Mouse (Mus musculus) hindbrain, embryonic 15.5 days (tissue): ENCODE measurements around the gene Pcdh15. TPM values are rescaled to one million over a fixed set of nuclear protein-coding genes. Genes with fewer than 3 reads are reported as not detected.

ENCODE experiments used
- ATAC-seq: fragments of 200-750 bp; cut with Nextera tagmentation; 2 replicates; pipeline ENCODE4 v1.8.0; 2017; ENCODE audit warnings: low read depth, moderate number of reproducible peaks, moderate TSS enrichment; ENCODE audit not compliant: low FRiP score
- H3K27ac ChIP-seq: fragments of 300-500 bp; sonication (generic); replicated peaks from 2 replicates; pipeline ENCODE4 v1.5.1; 2015; ENCODE audit warnings: mild to moderate bottlenecking, inconsistent platforms
- H3K27me3 ChIP-seq: fragments of 300-500 bp; sonication (generic); 2 replicates; pipeline ENCODE4 v1.6.1; 2015; ENCODE audit warnings: control low read depth, inconsistent platforms
- H3K36me3 ChIP-seq: fragments of 300-500 bp; sonication (generic); 2 replicates; pipeline ENCODE4 v1.6.1; 2015; ENCODE audit warnings: control low read depth, inconsistent platforms
- H3K4me1 ChIP-seq: fragments of 300-500 bp; sonication (generic); replicated peaks from 2 replicates; pipeline ENCODE4 v1.6.1; 2015; ENCODE audit warnings: control low read depth, inconsistent platforms
- H3K4me2 ChIP-seq: fragments of 300-500 bp; sonication (generic); 2 replicates; pipeline ENCODE4 v1.6.1; 2015; ENCODE audit warnings: moderate library complexity, mild to moderate bottlenecking, inconsistent platforms
- H3K4me3 ChIP-seq: fragments of 300-500 bp; sonication (generic); 2 replicates; pipeline ENCODE4 v1.5.1; 2015; ENCODE audit warnings: mild to moderate bottlenecking, inconsistent platforms
- H3K9ac ChIP-seq: fragments of 300-500 bp; sonication (generic); 2 replicates; pipeline ENCODE4 v1.6.1; 2015; ENCODE audit warnings: inconsistent platforms
- H3K9me3 ChIP-seq: fragments of 300-500 bp; sonication (generic); 2 replicates; pipeline ENCODE4 v1.6.1; 2016; ENCODE audit warnings: control low read depth, inconsistent platforms
- WGBS: fragments of 180-500 bp; shearing (Covaris S2); methylation state at CpG from one replicate; pipeline ENCODE4 v1.1.7; 2015; 5-methylcytosine and 5-hydroxymethylcytosine counted together
- polyA plus RNA-seq: library from polyadenylated mRNA; unstranded; fragments of >200 nt; fragmentation: Nextera tagmentation; extraction: Ambion mirVana; gene quantifications from 2 replicates; pipeline ENCODE4 v1.2.1, GENCODE M21; 2015

Pcdh15 gene
- polyA plus RNA-seq, 1 experiment from 2014 or later: 13.8 TPM

DNA sequence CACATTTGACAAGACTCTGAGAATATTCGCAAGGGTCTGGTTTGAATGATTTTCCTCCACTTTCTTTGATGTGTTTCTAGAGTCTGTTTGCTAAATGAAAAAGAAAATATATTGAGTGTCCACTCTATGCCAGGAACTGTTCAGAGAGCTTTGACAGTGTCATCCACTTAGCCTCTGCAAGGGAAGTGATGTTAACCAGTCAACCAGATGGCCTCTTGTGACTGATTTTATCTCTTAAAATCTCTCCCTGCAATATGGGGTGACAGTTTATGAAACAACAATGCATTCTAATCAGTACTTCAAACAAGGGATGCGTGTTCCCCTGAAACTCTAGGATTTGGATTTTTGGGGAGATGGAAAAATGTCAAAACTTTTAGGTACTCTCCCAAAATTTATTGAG lies 729.6 kb downstream of the Pcdh15 start:
- Histone ChIP-seq H3K9ac (no peak overlapping the region), H3K27me3 (no peaks in the 10 kb centered on the region), H3K36me3 (no peaks in the 10 kb centered on the region), H3K4me2 (no peak overlapping the region), H3K27ac (no peak overlapping the region), H3K4me3 (no peak overlapping the region), H3K4me1 (no peaks in the 10 kb centered on the region), H3K9me3 (no peaks in the 10 kb centered on the region)
- no peak for ATAC-seq
- 89% methylated on average over 2 of the region's 2 CpGs for WGBS

DNA sequence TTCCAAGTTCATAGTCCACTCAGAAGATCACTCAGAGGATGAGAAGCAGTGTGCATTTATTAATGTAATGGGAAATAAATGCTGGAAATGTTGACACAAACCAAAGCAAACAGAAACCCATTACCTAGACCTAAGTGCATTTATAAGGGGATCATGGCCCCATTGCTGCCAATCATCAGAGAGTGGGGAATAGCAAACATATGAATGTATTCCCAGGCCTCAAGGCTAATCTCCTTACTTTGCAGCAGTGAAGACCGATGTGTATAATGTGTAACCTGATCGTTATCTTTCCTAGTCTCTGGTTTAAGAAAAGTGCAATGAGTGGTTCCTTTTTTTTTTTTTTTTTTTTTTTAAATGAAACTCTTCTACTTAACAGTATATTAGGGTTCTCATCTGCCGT lies 745.9 kb downstream of the Pcdh15 start:
- no peaks in the 10 kb centered on the region for H3K36me3 ChIP-seq
- ATAC-seq: no peak
- WGBS: 82% methylated on average over 3 of the region's 3 CpGs
- no peaks in the 10 kb centered on the region for H3K9me3 ChIP-seq
- H3K4me1 ChIP-seq: no peaks in the 10 kb centered on the region
- no peaks in the 10 kb centered on the region for H3K27me3 ChIP-seq
- H3K4me3 ChIP-seq: no peak overlapping the region
- H3K9ac ChIP-seq: no peak overlapping the region
- H3K4me2 ChIP-seq: no peak overlapping the region
- no peak overlapping the region for H3K27ac ChIP-seq

DNA sequence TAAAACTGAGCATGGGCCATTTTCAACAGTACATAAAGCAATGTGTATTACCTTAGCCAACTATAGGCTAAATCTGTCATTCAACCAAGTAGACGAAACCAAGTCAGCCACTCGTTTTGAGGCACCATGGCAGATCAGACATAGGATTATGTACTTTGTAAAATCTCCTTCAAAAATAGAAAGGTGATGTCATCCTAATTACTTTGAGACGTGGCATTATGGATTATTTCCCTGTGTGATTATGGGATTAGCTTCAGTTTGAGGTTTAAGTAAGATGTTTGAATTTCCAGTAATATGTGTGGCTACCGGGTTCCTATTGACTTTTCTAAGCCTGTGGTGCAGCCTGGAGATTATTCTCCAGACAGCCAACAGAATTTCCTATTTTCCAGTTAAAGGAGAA lies 763.0 kb downstream of the Pcdh15 start:
- H3K4me1 ChIP-seq: no peaks in the 10 kb centered on the region

DNA sequence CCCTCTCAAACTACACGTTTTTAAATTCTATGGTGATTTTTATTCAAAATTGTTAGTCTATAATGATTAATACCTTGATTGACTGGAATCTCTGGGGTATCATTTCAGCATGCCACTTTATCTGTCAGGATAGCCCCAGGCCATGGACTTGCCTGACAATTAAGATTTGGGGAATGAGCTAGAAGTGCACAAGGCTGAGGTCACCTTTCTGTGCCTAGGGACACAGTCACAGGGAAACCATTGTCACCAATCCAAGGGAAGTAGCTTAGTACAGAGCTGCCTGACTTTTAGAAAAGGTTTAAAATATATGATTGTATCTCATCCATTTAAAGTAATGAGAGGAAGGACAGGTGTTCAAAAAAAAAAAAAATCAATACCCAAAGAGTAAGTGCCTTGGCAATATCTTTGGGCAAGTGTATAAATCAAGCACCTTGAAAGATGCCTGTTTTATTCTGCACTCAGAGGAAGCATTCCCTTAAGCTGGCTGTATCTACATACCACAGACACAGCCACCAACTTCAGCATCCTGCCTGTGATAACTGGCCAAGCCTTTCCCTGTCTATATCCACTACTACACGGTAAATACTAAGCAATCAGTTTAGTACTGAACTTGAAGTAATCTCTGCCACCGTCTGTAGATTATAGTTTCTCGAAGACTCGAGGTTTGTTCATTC lies 779.0 kb downstream of the Pcdh15 start:
- ATAC-seq: no peak
- Histone ChIP-seq H3K36me3 (no peaks in the 10 kb centered on the region), H3K9ac (no peak overlapping the region), H3K4me3 (no peak overlapping the region), H3K27me3 (no peaks in the 10 kb centered on the region), H3K9me3 (no peaks in the 10 kb centered on the region), H3K4me1 (no peaks in the 10 kb centered on the region), H3K27ac (no peak overlapping the region), H3K4me2 (no peak overlapping the region)
- 55% methylated on average over 5 of the region's 5 CpGs for WGBS

More for the DNA sequence above, 763.0 kb downstream of the Pcdh15 start:
- Histone ChIP-seq H3K27me3 (no peaks in the 10 kb centered on the region), H3K9me3 (no peaks in the 10 kb centered on the region), H3K4me3 (no peak overlapping the region), H3K36me3 (no peaks in the 10 kb centered on the region), H3K9ac (no peak overlapping the region), H3K4me2 (no peak overlapping the region), H3K27ac (no peak overlapping the region)
- 74% methylated on average over 4 of the region's 4 CpGs for WGBS
- ATAC-seq: no peak

DNA sequence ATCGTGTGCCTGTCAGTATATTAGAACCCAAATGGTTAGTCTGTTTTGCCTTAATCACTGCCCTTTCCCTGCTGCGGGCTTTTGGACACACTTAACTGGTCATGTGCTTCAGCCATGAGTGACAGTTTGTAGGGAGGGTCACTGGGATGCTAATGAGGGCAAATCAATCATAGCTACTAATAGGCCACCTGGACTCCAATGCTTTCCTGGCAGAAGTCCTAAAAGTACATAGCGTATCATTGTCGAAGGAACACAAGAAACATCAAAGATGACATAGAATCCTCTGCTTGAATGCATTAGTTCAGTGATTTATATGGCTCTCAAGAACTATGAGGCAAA lies 779.6 kb downstream of the Pcdh15 start:
- no peaks in the 10 kb centered on the region for H3K36me3 ChIP-seq
- no peaks in the 10 kb centered on the region for H3K9me3 ChIP-seq
- no peaks in the 10 kb centered on the region for H3K27me3 ChIP-seq
- no peak overlapping the region for H3K4me3 ChIP-seq
- no peak overlapping the region for H3K4me2 ChIP-seq
- 46% methylated on average over 4 of the region's 4 CpGs for WGBS
- no peak for ATAC-seq
- no peak overlapping the region for H3K27ac ChIP-seq
- H3K4me1 ChIP-seq: no peaks in the 10 kb centered on the region
- no peak overlapping the region for H3K9ac ChIP-seq

DNA sequence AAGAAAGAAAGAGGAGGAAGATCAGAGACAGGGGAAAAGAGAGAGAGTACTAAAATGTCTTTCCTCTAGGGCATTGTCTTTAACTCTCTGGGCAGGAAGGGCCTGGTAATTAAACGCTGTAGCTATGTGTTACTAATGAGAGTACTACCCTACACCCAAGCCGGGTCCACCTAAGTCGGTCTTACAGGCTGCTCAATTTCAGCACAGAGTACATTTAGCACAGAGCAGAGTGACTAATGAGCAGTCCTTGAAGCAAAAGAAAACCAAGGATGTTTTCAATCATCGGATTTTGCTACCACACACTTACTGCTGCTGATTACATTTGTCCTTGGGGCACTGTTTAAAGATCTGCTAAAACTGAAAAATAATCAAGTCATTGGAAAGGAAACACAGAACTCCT lies 788.6 kb downstream of the Pcdh15 start:
- WGBS: 48% methylated on average over 4 of the region's 4 CpGs
- Histone ChIP-seq H3K4me1 (0 out of 2 replicates have a peak, but pooled peaks cover 3% of the 10 kb centered on the region), H3K27ac (no peak overlapping the region), H3K36me3 (no peaks in the 10 kb centered on the region), H3K9ac (no peak overlapping the region), H3K4me2 (no peak overlapping the region), H3K27me3 (no peaks in the 10 kb centered on the region), H3K4me3 (no peak overlapping the region), H3K9me3 (no peaks in the 10 kb centered on the region)
- ATAC-seq: 0 out of 2 replicates have a peak, but pooled peaks have one; percentile 38

DNA sequence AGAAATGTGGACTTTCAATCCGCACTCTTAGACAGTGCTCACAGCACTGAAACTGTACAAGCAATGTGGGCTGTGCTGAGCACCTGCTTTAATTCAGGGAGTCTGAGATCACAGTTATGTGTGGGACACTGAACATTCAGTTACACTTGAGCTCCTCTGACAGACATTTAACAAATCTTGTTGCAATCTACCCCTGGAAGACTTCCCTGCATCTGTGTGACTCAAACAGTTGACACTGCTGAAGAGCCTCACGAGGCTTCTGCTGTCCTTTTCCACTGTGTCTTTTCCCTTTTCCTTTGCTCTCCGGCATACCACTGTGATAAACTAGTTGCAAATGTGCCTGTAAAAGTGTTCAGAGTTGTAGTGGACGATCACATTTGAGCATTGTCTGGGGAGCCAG lies 793.1 kb downstream of the Pcdh15 start:
- H3K27ac ChIP-seq: no peak overlapping the region
- H3K4me1 ChIP-seq: 0 out of 2 replicates have a peak, but pooled peaks cover 3% of the 10 kb centered on the region
- ATAC-seq: no peak
- H3K9me3 ChIP-seq: no peaks in the 10 kb centered on the region
- H3K9ac ChIP-seq: no peak overlapping the region
- H3K27me3 ChIP-seq: no peaks in the 10 kb centered on the region
- no peak overlapping the region for H3K4me2 ChIP-seq
- H3K4me3 ChIP-seq: no peak overlapping the region
- WGBS: 85% methylated on average over 4 of the region's 4 CpGs
- no peaks in the 10 kb centered on the region for H3K36me3 ChIP-seq

DNA sequence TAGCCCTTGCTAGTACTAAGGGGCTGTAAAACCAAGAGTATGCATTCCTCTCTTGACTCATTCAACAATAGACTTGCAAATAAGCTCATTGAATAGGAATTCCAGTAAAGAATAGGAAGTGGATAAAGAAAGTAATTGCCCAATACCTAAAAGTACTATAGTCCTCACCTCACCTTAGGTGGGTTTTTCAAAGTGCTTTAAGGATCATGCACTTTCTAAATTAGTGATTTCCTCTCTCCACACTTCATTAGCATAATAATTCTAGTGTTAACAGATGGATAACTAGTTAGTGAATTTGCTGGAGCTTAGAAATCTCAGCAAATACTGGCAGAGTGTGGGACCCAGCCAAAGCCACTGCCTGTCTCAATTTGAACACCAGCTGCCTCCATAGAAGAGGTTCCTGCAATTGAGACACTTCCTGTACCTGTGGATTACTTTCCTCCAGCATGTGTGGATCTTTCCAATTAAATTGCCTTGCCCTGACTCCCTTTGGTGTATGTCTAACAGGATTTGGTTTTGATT lies 797.0 kb downstream of the Pcdh15 start:
- Histone ChIP-seq H3K9ac (no peak overlapping the region), H3K36me3 (no peaks in the 10 kb centered on the region), H3K27ac (no peak overlapping the region)

DNA sequence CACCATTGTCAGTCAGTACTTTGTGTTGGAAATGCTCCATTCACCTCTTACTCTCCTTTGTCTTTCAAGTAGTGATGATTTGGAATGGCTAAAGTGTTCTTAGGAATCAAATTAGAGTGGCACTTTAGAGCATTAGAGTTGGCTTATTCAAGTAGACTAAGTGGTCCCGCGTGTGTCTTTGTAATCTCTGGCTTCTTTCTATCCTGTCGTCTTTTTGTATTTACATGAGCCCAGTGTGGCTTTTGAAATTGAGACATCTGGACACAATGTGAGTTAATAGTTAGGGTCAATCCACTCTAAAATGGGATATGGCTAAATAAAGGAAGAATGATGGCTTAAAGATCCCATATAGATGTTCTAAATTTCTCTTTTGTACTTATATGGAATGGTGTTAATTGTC lies 800.0 kb downstream of the Pcdh15 start:
- H3K27ac ChIP-seq: no peak overlapping the region
- no peaks in the 10 kb centered on the region for H3K36me3 ChIP-seq
- no peak overlapping the region for H3K4me3 ChIP-seq
- 71% methylated on average over 3 of the region's 3 CpGs for WGBS
- H3K9me3 ChIP-seq: no peaks in the 10 kb centered on the region
- no peaks in the 10 kb centered on the region for H3K4me1 ChIP-seq
- H3K4me2 ChIP-seq: no peak overlapping the region
- no peak for ATAC-seq
- no peaks in the 10 kb centered on the region for H3K27me3 ChIP-seq
- no peak overlapping the region for H3K9ac ChIP-seq

More for the DNA sequence above, 797.0 kb downstream of the Pcdh15 start:
- H3K9me3 ChIP-seq: no peaks in the 10 kb centered on the region
- ATAC-seq: no peak
- no peaks in the 10 kb centered on the region for H3K4me1 ChIP-seq
- H3K4me2 ChIP-seq: no peak overlapping the region
- no peaks in the 10 kb centered on the region for H3K27me3 ChIP-seq
- no peak overlapping the region for H3K4me3 ChIP-seq

DNA sequence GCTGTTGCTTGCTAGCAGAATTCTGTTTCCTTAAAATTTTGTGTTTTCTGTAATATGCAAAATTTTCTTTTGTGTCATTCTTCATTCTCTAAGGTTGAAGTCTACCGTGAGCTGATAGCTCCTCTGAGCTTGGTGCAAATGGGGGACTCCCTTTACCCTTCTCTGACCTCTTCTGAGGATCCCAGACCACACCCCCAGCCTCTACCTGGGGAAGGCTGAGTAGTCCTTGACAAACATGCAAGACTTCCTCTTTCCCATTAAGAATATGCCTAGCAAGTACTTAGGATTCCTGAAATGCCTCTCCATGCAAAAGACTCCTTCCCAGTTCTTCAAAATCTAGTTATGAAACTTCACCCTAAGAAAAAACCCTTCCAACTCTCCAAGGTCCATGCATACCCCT lies 808.5 kb downstream of the Pcdh15 start:
- no peak overlapping the region for H3K9ac ChIP-seq
- ATAC-seq: no peak

DNA sequence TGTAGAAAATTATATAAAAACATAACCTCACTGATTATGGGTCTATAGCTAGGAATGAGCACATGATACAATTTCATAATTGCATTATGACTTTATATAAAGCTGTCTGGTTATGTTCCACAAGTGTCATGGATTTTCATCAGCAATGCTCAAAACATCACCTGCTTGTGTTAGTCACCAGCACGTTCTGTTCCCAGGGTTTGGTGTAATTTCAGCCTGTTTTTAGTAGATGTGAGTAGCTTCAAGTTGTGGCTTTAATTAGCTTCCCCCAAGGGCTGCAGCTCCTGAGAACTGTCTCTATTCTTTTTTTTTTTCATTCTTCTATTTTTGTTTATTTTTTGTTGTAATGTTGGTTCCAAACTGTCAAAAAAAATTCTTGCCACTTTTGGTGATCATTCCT lies 809.4 kb downstream of the Pcdh15 start:
- 73% methylated on average over 1 of the region's 1 CpGs for WGBS
- Histone ChIP-seq H3K9me3 (no peaks in the 10 kb centered on the region), H3K4me1 (no peaks in the 10 kb centered on the region), H3K27me3 (no peaks in the 10 kb centered on the region), H3K27ac (no peak overlapping the region), H3K4me3 (no peak overlapping the region), H3K9ac (no peak overlapping the region), H3K36me3 (no peaks in the 10 kb centered on the region), H3K4me2 (no peak overlapping the region)
- ATAC-seq: no peak

More for the DNA sequence above, 808.5 kb downstream of the Pcdh15 start:
- Histone ChIP-seq H3K27ac (no peak overlapping the region), H3K4me3 (no peak overlapping the region), H3K27me3 (no peaks in the 10 kb centered on the region), H3K9me3 (no peaks in the 10 kb centered on the region), H3K4me1 (no peaks in the 10 kb centered on the region), H3K4me2 (no peak overlapping the region), H3K36me3 (no peaks in the 10 kb centered on the region)
- 79% methylated on average over 1 of the region's 1 CpGs for WGBS

DNA sequence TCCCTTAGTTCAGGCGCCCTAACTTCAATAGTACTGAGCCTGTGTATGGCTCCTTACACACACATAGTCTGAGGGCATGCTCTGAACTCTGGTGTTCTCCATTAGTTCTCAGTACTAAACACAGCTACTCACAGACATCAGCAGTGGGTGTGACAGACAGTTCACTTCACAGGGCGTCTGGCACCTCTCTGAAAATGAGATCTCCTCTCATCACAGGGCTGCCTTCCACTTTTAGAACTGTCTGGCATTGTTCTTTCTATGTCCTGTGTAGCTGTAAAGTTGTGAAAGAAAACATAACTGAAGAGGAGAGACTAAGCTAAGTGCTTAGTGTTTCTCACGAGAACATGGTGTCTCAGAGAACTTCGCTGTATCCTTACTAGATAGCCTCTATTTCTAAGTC lies 816.0 kb downstream of the Pcdh15 start:
- no peak overlapping the region for H3K4me3 ChIP-seq
- H3K9me3 ChIP-seq: no peaks in the 10 kb centered on the region
- no peaks in the 10 kb centered on the region for H3K4me1 ChIP-seq
- no peak overlapping the region for H3K27ac ChIP-seq
- no peak for ATAC-seq
- no peaks in the 10 kb centered on the region for H3K36me3 ChIP-seq
- H3K27me3 ChIP-seq: no peaks in the 10 kb centered on the region
- H3K4me2 ChIP-seq: no peak overlapping the region
- WGBS: 86% methylated on average over 4 of the region's 4 CpGs
- H3K9ac ChIP-seq: no peak overlapping the region

DNA sequence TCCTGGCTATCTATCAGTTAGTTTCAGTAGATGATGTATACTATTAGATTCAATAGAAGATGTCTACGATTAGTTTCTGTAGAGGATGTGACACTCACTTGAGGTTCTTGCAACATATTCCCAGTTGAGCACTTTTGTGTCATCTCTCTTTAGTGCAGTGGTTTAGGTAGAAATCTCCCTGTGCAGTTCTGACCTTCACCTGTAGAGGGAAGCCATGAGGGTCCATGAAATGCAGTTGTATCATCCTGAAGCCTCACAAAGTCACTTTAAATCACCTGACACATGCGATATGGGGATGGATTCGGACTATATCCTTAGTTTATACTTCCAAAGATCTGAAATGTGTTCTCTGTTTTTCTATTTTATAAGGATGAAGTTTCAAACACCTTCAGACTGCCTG lies 822.4 kb downstream of the Pcdh15 start:
- H3K9ac ChIP-seq: no peak overlapping the region
- H3K27ac ChIP-seq: no peak overlapping the region
- ATAC-seq: no peak
- no peak overlapping the region for H3K4me2 ChIP-seq
- no peaks in the 10 kb centered on the region for H3K9me3 ChIP-seq
- H3K36me3 ChIP-seq: no peaks in the 10 kb centered on the region
- H3K4me3 ChIP-seq: no peak overlapping the region
- H3K4me1 ChIP-seq: no peaks in the 10 kb centered on the region
- WGBS: 74% methylated on average over 3 of the region's 3 CpGs
- no peaks in the 10 kb centered on the region for H3K27me3 ChIP-seq
